Mouse (Mus musculus) heart, postnatal 4 days (tissue): ENCODE results near the gene Katnbl1. TPM values are rescaled to one million over a fixed set of nuclear protein-coding genes. Genes with fewer than 3 reads are reported as not detected.
"Not testable (repeated sequence)": the region's sequence is repeated elsewhere in the genome, so short reads cannot be mapped to it uniquely, and the experiment has no call there.

Experiments
- DNase-seq: peaks from one replicate; pipeline ENCODE4 v3.0.0; 2021
- total RNA-seq, 2 experiments: library from RNA; stranded (reverse); gene quantifications; 2 replicates each; pipeline ENCODE4 v1.2.3; 2021

Katnbl1 gene
- total RNA-seq, 2 experiments from 2014 or later, result 12.5 to 12.6 TPM

GRCm38 (mm10) chr2:112393958-112394357, 14.9 kb downstream of the Katnbl1 start:
- DNase-seq, result no peak

DNA sequence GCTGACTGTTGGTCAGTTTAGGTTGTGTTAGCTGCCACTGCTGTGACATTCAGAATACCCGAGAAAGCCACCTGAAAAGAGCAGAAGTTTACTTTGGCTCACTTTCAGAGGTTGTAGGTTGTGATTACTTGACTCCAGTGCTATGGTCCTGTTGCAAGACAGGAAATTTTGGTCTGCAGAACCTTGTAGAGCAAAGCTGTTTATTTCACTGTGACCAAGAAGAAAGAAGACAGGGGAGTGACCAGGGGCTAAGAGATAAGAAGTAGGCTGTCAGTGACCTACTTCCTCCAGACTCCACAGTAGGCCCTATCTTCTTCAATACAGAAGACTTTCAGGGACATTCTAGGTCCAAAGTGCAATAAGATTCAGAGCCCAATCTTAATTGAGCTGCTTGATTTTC, 17.6 kb downstream of the Katnbl1 start:
- DNase-seq, result no peak

DNA sequence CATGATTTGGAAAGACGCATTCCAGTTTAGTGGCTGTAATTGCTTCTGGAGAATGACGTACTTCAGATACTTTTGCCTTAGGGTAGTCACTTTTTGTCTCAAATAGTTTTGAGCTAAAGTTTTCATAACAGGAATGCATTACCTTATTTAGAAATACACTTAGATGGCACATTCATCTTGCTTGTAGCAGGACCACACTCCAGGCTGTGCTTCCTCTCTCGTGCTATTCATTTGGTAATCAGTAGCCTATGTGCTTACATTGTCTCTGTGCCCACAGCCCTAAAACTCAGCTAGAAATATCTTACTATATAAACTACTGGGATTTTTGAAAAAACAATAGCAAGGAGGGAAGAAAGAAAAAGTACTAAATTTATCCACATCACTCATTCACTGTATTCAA, 28.0 kb downstream of the Katnbl1 start:
- DNase-seq, result no peak

DNA sequence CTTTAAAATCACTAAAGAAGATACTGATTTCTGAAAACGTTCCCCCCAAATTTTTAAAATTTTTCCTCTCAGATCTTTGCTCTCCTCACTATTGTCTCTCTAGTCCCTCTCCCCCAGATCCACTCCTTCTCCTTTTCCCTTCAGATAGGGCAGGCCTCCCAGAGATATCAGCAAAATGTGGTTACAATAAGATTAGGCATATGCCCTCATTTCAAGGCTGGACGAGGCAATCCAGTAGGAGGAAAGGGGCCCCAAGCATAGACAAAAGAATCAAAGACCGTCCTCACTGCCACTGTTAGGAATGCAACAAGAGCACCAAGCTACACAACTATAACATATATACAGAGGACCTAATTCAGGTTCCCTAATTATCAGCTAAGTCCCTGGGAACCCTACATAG, 46.3 kb downstream of the Katnbl1 start:
- DNase-seq, result no peak

- not testable (repeated sequence) for DNase-seq
Observed at GRCm38 (mm10) chr2:112428534-112428933, 49.5 kb downstream of the Katnbl1 start.

GRCm38 (mm10) chr2:112429665-112430064, 50.7 kb downstream of the Katnbl1 start:
- no peak for DNase-seq

DNA sequence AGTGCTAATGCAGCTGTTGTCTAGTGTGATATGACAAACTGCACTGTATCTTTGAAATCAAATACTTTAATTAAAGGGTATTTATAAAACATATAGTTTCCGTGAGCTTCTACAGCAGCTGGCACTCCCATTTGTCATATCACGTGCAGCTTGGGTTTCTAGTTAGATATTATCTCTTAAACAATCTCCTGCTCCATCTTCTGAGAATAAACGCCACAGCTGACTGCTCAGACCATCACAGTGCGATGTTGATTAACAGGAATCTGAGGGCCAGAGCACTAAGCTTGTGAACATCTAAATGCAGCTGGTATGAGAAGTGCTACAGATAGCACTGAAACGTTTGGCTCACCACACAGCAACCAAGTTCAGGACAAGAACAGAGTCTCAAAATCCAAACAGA, 51.4 kb downstream of the Katnbl1 start:
- DNase-seq, result no peak

DNA sequence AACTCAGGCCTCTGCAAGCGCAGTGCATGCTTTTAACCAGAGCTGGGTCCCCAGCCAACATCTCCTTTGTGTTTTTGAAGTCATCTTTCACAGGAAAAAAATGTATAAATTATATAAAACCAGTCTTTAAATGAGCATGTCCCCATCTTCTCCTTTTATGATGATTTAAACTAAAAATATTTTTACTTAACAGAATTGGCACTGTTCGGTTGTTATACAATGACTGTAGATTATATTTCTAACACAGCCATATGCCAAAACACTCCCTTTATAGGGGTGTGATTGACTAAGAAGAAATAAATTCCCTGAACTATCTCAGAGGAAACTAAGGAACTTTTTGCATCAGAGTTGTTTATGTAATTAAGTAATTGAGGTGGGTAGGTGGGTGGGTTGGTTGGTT, 53.5 kb downstream of the Katnbl1 start:
- DNase-seq, result no peak

DNA sequence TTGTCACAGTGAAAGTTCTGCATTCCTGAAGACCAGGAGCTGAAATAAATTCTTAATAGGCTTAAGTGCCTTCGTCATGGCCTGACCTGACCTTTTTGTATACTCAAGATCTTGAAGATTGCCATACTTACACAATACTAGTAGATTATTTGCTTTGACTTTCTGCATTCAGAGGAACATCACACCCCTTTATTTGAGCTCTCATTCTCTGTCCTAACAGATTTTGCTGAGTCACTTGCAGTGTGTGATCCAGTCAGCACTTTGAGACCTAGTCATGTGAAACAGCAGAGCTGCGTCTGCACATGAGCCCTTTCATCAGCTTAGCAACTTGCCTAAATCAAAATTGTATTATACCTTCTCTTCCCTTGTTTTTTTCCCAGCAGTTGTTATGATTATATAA, 54.3 kb downstream of the Katnbl1 start:
- DNase-seq, result no peak

- DNase-seq, result no peak
Observed at GRCm38 (mm10) chr2:112436292-112436691, 57.3 kb downstream of the Katnbl1 start.

DNA sequence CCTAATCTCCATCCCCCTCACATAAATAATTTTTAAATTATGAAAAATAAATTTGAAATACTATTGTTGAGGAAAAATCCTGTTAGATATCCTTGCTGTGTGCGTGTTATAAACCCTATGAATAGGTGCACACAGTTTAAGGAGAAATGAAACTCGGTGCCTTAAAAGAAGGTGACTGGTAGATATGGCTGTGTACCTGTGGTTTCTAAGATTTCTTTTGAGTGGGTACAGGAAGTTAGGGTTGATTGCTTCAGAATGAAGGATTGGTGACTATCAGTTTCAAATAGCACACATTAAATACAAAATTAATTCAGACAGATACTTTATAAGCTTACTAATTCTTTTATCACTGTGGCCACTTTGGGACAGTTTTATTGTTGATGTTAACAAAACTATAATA, 58.6 kb downstream of the Katnbl1 start:
- no peak for DNase-seq

- DNase-seq, result no peak
Observed at GRCm38 (mm10) chr2:112443491-112443890, 64.5 kb downstream of the Katnbl1 start.

GRCm38 (mm10) chr2:112445511-112445910, 66.5 kb downstream of the Katnbl1 start:
- no peak for DNase-seq

DNA sequence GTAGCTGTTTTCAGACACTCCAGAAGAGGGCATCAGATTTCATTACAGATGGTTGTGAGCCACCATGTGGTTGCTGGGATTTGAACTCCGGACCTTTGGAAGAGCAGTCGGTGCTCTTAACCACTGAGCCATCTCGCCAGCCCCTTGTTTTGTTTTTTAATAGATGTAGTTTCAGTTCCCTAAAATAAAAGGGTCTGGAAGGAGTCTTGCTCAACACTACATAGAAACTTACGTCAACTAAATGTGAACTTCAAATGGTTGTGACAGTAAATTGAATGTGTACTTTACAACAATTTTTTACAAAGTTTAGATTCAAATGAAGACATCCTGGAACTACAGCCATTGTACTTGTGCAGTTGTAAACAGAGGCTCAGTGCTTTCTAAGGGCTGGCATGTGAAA, 69.0 kb downstream of the Katnbl1 start:
- DNase-seq, result not testable (repeated sequence)

GRCm38 (mm10) chr2:112448510-112449059, 69.6 kb downstream of the Katnbl1 start:
- DNase-seq, result no peak

DNA sequence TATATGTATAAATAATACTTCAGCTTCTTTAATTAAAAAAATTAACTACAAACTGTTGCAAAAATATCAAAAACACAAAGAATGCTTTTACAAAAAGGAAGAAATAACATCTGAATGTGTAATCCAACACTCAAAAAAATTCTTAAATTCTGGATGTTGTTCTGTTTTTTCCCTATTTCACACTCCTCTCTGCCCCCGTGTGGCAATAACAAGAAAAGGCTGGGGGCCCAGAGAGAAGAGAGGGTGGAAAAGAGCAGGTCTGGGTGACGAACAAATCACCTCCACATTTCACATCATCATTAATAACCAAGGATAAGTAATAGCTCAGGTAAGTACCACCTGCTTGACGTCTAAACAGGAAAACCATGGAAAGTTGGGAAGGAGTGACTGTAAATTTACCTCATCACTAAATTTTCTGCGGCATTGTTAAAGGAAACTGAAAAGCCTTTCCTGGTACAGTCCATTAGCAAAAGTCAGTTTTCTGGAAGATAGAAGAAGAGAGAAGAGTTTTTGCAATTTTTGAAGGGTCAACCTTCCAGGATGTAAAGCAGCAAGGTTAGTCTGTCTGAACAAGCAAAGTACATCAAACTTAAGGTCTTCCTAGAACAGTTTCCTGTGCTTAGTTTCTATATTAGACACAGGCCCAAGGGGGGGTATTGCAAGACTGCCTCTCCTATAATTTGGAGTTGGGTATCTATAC, 70.7 kb downstream of the Katnbl1 start:
- peak; percentile 45 for DNase-seq

- not testable (repeated sequence) for DNase-seq
Observed at GRCm38 (mm10) chr2:112452513-112452912, 73.5 kb downstream of the Katnbl1 start.

GRCm38 (mm10) chr2:112454125-112454861, 75.3 kb downstream of the Katnbl1 start:
- no peak for DNase-seq

- DNase-seq, result peak; percentile 99
Observed at GRCm38 (mm10) chr2:112454862-112455564, 76.0 kb downstream of the Katnbl1 start, which contains the start of gene Emc7. TSS of gene Emc7 (plus strand) at chr2:112454997.

DNA sequence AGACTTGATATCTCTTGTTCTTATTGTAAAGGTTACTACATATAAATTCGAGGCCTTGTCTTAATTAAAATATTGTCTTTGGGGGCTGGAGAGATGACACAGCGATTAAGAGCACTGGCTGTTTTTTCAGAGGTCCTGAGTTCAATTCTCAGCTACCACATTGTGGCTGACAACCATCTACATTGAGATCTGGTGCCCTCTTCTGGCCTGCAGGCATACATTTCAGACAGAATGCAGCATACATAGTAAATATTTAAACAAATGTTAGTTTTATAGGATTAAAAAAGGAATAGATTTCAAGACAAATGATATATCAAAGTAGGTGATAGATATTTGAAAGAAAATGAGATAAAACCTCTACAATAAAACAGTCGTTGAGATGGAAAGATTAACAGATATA, 81.5 kb downstream of the Katnbl1 start:
- DNase-seq, result no peak
